Comparison of ENCODE assay signal across 32 mouse cellular contexts in the genomic region with DNA sequence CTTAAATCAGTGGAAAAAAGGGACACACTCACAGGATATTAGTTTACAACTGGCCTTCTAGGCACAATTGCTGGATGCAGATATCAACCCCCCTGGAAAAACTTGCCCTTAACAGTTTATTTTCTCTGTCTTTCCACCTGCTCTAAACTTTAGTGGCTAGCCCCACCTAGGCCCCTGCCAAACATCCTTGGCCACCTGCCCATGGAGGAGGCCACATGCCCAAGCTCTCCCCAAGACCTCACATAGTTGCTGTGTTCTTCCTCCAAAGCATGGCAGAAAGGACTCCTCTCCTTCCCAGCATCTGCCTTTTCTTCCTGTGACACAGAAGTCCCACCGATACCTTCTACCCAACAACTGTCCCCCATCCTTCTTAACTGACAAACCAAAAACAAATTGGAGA. TPM values are rescaled to one million over a fixed set of nuclear protein-coding genes. Genes with fewer than 3 reads are reported as not detected.
"Had no signal": no experiment of that assay in that cellular context is flagged by ENCODE, and none has a peak within 500 bp of the region (broad histone marks: within the 10 kb centered on the region; RNA-seq: fewer than 3 reads in every experiment).

No protein-coding gene starts in this region.

- H3K4me1 ChIP-seq: heart, embryonic 13.5 days; heart, embryonic 15.5 days; hindbrain, embryonic 13.5 days; hindbrain, embryonic 15.5 days; kidney, embryonic 15.5 days; limb, embryonic 13.5 days; limb, embryonic 15.5 days; liver, embryonic 12.5 days had no signal

- DNase-seq: gastrocnemius, postnatal 14 days; gastrocnemius, postnatal 36 days; heart, adult 18-20 months; heart, postnatal 14 days; kidney, adult 11 months; kidney, adult 2 months; kidney, adult 9 months; kidney, postnatal 14 days; kidney, postnatal 36 days; layer of hippocampus, adult 9-11 months; layer of hippocampus, postnatal 36 days had no signal

- H3K36me3 ChIP-seq: heart, embryonic 13.5 days; heart, embryonic 15.5 days; hindbrain, embryonic 13.5 days; hindbrain, embryonic 15.5 days; kidney, embryonic 15.5 days; limb, embryonic 13.5 days; limb, embryonic 15.5 days; liver, embryonic 12.5 days had no signal

- H3K27me3 ChIP-seq: heart, embryonic 13.5 days; heart, embryonic 15.5 days; hindbrain, embryonic 13.5 days; hindbrain, embryonic 15.5 days; kidney, embryonic 15.5 days; limb, embryonic 13.5 days; limb, embryonic 15.5 days; liver, embryonic 12.5 days had no signal

- H3K4me3 ChIP-seq: heart, embryonic 13.5 days; heart, embryonic 15.5 days; hindbrain, embryonic 13.5 days; hindbrain, embryonic 15.5 days; kidney, embryonic 15.5 days; limb, embryonic 13.5 days; limb, embryonic 15.5 days; liver, embryonic 12.5 days had no signal

- H3K27ac ChIP-seq: heart, embryonic 13.5 days; heart, embryonic 15.5 days; hindbrain, embryonic 13.5 days; hindbrain, embryonic 15.5 days; hindbrain, postnatal 0 days; kidney, embryonic 15.5 days; kidney, postnatal 0 days; limb, embryonic 13.5 days; limb, embryonic 15.5 days; liver, embryonic 12.5 days; liver, embryonic 14.5 days had no signal

- H3K9ac ChIP-seq: heart, embryonic 13.5 days; heart, embryonic 15.5 days; hindbrain, embryonic 13.5 days; hindbrain, embryonic 15.5 days; kidney, embryonic 15.5 days; limb, embryonic 13.5 days; limb, embryonic 15.5 days; liver, embryonic 12.5 days; liver, embryonic 14.5 days had no signal

RNA-seq across cellular contexts. Expression of gene Pjvk, which starts 46.0 kb away (rescaled TPM):
- total RNA-seq: gastrocnemius, adult 18-20 months; gastrocnemius, adult 8-10 months; gastrocnemius, postnatal 14 days; gastrocnemius, postnatal 36 days; heart, adult 18-20 months; hematopoietic stem cell, adult 5-6 weeks; layer of hippocampus, postnatal 36 days; left cerebral cortex, adult 18-20 months; left cerebral cortex, postnatal 14 days; liver, adult 2 months had no signal
- polyA plus RNA-seq: gonadal fat pad, adult 2 months; heart, embryonic 13.5 days; heart, embryonic 15.5 days; intestine, embryonic 16.5 days; large intestine, adult 2 months; liver, adult 2 months; liver, embryonic 12.5 days; liver, embryonic 14.5 days; liver, embryonic 16.5 days had no signal
